Mouse (Mus musculus): ENCODE measurements around the gene Ksr2. TPM values are rescaled to one million over a fixed set of nuclear protein-coding genes. Genes with fewer than 3 reads are reported as not detected.

Ksr2 gene
- polyA plus RNA-seq, 1 experiment from 2014 or later: 7.5 TPM

DNA sequence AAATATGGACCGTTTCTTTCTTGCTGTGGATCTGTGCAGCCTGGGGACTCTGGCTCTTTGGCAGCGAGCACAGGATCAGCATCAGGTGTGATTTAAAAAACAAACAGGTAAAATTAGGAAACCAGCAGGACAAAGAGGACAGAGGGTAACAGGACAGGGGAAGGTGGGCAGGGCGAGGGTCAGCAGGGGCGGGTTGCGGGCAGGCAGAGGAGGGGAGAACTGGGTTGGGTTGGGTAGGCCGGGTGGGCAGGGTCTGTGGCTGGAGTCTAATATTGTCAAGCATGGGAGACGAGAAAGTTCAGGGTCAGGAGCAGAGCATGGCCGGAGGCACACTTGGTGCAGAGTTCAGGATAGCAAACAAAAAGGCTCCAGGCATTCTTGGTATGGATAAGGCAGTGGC lies 43.8 kb downstream of the Ksr2 start:
- no peaks in the 10 kb centered on the region for H3K36me3 ChIP-seq (ENCODE audit: control insufficient read depth, insufficient read depth)
- no peak overlapping the region for H3K9ac ChIP-seq (replicated peaks; ENCODE audit: low read depth, low read length)
- no peaks in the 10 kb centered on the region for H3K9me3 ChIP-seq (ENCODE audit: control insufficient read depth, low read length)
- 86% methylated on average over 8 of the region's 8 CpGs for WGBS
- H3K4me3 ChIP-seq (replicated peaks; ENCODE audit: low read length): no peak overlapping the region
- no peak overlapping the region for H3K4me2 ChIP-seq (ENCODE audit: low read length)
- no peaks in the 10 kb centered on the region for H3K4me1 ChIP-seq (replicated peaks; ENCODE audit: control insufficient read depth, insufficient read depth, low read length)
- ATAC-seq: no peak
- H3K27ac ChIP-seq (ENCODE audit: low read length): no peak overlapping the region
- no peaks in the 10 kb centered on the region for H3K27me3 ChIP-seq (replicated peaks; ENCODE audit: control insufficient read depth, insufficient read depth, low read length)

DNA sequence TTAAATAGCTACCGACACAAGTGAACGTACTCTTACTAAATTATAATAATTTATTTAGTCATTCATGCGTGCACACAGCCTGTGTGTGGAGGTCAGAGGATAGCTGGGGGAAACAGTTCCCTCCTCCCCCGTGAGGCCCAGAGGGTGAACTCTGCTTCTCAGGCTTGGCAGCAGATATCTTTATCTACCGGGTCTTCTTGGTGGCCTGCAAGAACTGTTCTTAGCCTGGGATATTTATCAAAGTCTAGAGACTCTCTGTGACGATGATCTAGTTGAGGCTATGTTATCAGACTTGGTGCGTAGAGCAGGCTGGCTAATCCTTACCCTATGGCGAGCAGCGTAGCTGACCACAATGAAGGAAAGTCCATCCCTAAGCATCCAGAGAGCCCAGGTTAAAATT lies 45.1 kb downstream of the Ksr2 start:
- no peak for ATAC-seq
- H3K27ac ChIP-seq (ENCODE audit: low read length): no peak overlapping the region
- H3K9me3 ChIP-seq (ENCODE audit: control insufficient read depth, low read length): no peaks in the 10 kb centered on the region
- H3K4me1 ChIP-seq (replicated peaks; ENCODE audit: control insufficient read depth, insufficient read depth, low read length): no peaks in the 10 kb centered on the region
- H3K9ac ChIP-seq (replicated peaks; ENCODE audit: low read depth, low read length): no peak overlapping the region
- H3K27me3 ChIP-seq (replicated peaks; ENCODE audit: control insufficient read depth, insufficient read depth, low read length): no peaks in the 10 kb centered on the region
- no peak overlapping the region for H3K4me2 ChIP-seq (ENCODE audit: low read length)
- no peaks in the 10 kb centered on the region for H3K36me3 ChIP-seq (ENCODE audit: control insufficient read depth, insufficient read depth)
- WGBS: 87% methylated on average over 9 of the region's 9 CpGs
- no peak overlapping the region for H3K4me3 ChIP-seq (replicated peaks; ENCODE audit: low read length)

DNA sequence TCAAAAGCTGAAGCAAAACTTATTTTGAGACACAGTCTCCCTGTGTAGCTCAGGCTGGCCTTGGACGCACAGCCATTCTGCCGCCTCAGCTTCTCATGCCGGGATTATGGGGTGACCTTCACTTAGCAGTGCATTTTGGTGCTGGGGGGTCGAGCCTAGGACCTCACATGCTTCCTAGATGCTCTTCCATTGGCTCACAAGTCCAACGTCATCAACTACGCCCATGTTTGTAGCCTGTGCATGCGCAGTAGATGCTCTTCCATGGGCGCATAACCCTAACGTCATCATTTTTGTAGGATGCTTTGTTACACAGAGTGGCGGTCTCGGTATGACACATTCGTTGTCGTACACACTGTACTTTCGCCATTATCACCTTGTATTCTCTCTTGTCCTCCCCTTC lies 46.5 kb downstream of the Ksr2 start:
- Histone ChIP-seq H3K9ac (replicated peaks; ENCODE audit: low read depth, low read length) (no peak overlapping the region), H3K4me2 (ENCODE audit: low read length) (no peak overlapping the region), H3K27me3 (replicated peaks; ENCODE audit: control insufficient read depth, insufficient read depth, low read length) (no peaks in the 10 kb centered on the region), H3K27ac (ENCODE audit: low read length) (no peak overlapping the region), H3K9me3 (ENCODE audit: control insufficient read depth, low read length) (no peaks in the 10 kb centered on the region), H3K36me3 (ENCODE audit: control insufficient read depth, insufficient read depth) (no peaks in the 10 kb centered on the region), H3K4me3 (replicated peaks; ENCODE audit: low read length) (no peak overlapping the region), H3K4me1 (replicated peaks; ENCODE audit: control insufficient read depth, insufficient read depth, low read length) (no peaks in the 10 kb centered on the region)
- WGBS: 92% methylated on average over 14 of the region's 14 CpGs
- ATAC-seq: no peak

DNA sequence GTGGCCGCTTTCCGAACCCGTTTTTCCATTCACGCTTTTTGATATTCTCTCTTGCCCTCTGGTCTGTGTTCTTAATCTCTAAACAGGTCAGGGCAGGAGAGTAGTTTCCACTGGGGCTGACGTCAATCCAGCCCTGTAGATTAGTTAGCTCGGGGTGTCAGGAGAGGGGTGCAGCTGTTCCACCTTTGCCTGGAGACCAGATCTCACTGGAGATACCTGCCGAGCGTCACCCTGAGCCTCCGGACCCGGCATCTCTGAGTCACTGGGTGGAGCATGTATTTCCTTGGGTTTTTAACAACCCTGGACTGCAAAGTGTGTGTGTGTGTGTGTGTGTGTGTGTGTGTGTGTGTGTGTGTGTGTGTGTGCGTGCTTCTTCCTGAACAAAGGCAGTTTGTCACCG lies 53.3 kb downstream of the Ksr2 start:
- Histone ChIP-seq H3K4me2 (ENCODE audit: low read length) (no peak overlapping the region), H3K9me3 (ENCODE audit: control insufficient read depth, low read length) (no peaks in the 10 kb centered on the region), H3K27me3 (replicated peaks; ENCODE audit: control insufficient read depth, insufficient read depth, low read length) (no peaks in the 10 kb centered on the region), H3K36me3 (ENCODE audit: control insufficient read depth, insufficient read depth) (no peaks in the 10 kb centered on the region), H3K9ac (replicated peaks; ENCODE audit: low read depth, low read length) (no peak overlapping the region), H3K4me3 (replicated peaks; ENCODE audit: low read length) (no peak overlapping the region), H3K27ac (ENCODE audit: low read length) (no peak overlapping the region), H3K4me1 (replicated peaks; ENCODE audit: control insufficient read depth, insufficient read depth, low read length) (no peaks in the 10 kb centered on the region)
- no peak for ATAC-seq
- WGBS: 85% methylated on average over 12 of the region's 12 CpGs

DNA sequence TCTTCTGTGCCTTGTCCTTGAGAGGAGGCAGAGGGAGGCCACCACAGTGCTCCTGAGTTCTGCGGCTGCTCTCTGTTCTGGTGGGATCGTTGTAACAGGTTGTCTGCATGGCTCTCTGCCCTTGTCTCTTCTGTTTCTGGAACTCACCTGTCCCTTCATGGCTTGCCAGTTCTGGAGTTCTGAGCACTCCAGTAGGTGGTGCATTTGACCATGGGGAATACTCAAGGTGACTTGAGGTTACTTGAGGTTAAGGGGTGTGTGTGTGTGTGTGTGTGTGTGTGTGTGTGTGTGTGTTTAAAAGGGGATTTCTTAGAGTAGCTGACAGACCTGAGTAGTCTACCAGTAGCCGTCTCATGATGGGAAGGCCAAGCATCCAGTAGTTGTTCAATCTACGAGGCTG lies 55.2 kb downstream of the Ksr2 start:
- whole genome bisulfite sequencing: 88% methylated on average over 4 of the region's 4 CpGs
- no peak for ATAC-seq
- no peaks in the 10 kb centered on the region for H3K27me3 ChIP-seq (replicated peaks; ENCODE audit: control insufficient read depth, insufficient read depth, low read length)
- no peak overlapping the region for H3K27ac ChIP-seq (ENCODE audit: low read length)
- no peak overlapping the region for H3K4me2 ChIP-seq (ENCODE audit: low read length)
- H3K9ac ChIP-seq (replicated peaks; ENCODE audit: low read depth, low read length): no peak overlapping the region
- H3K36me3 ChIP-seq (ENCODE audit: control insufficient read depth, insufficient read depth): no peaks in the 10 kb centered on the region
- H3K4me1 ChIP-seq (replicated peaks; ENCODE audit: control insufficient read depth, insufficient read depth, low read length): no peaks in the 10 kb centered on the region
- no peak overlapping the region for H3K4me3 ChIP-seq (replicated peaks; ENCODE audit: low read length)
- H3K9me3 ChIP-seq (ENCODE audit: control insufficient read depth, low read length): no peaks in the 10 kb centered on the region

DNA sequence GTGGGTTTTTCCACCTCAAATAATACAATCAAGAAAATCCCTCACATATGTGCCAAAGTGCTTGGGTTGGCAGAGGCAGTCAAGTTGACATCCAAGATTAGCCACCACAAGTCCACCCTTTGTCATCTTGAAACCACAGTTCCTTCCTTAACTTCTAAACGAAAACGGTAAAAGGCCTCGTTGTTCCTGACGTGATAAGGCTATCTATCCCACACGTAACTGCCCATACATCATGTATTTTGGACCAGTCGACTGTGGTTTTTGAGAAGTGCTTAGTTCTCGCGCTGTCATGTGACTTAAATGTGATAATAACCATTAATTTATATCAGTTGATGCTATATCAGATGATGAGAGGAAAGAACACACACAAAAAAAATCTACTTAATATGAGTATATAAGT lies 55.8 kb downstream of the Ksr2 start:
- WGBS: 93% methylated on average over 8 of the region's 8 CpGs

DNA sequence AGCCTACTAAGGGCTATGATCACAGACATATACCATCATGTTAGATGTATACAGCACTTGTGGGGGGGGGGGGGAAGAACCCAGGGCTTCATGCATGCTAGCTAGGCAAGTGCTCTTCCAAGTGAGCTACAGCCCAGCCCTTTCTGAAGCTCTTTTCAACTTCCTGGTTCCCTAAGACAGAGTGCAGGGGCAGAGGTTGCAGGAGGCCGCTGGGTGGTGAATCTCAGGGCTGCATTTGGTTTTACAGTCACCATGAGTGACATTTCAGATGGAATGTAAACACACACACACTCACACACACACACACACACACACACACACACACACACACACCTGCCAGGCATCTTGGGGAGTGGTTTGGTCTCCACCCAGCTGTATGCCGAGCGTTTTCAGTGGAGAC lies 67.4 kb downstream of the Ksr2 start:
- H3K27me3 ChIP-seq (replicated peaks; ENCODE audit: control insufficient read depth, insufficient read depth, low read length): no peaks in the 10 kb centered on the region
- H3K4me2 ChIP-seq (ENCODE audit: low read length): no peak overlapping the region
- H3K36me3 ChIP-seq (ENCODE audit: control insufficient read depth, insufficient read depth): no peaks in the 10 kb centered on the region
- H3K27ac ChIP-seq (ENCODE audit: low read length): no peak overlapping the region
- WGBS: 74% methylated on average over 3 of the region's 3 CpGs
- H3K9me3 ChIP-seq (ENCODE audit: control insufficient read depth, low read length): no peaks in the 10 kb centered on the region
- no peak for ATAC-seq
- no peak overlapping the region for H3K9ac ChIP-seq (replicated peaks; ENCODE audit: low read depth, low read length)
- H3K4me3 ChIP-seq (replicated peaks; ENCODE audit: low read length): no peak overlapping the region
- no peaks in the 10 kb centered on the region for H3K4me1 ChIP-seq (replicated peaks; ENCODE audit: control insufficient read depth, insufficient read depth, low read length)

More for the DNA sequence above, 55.8 kb downstream of the Ksr2 start:
- H3K36me3 ChIP-seq (ENCODE audit: control insufficient read depth, insufficient read depth): no peaks in the 10 kb centered on the region
- no peak for ATAC-seq
- H3K4me1 ChIP-seq (replicated peaks; ENCODE audit: control insufficient read depth, insufficient read depth, low read length): no peaks in the 10 kb centered on the region
- no peak overlapping the region for H3K4me3 ChIP-seq (replicated peaks; ENCODE audit: low read length)
- H3K27me3 ChIP-seq (replicated peaks; ENCODE audit: control insufficient read depth, insufficient read depth, low read length): no peaks in the 10 kb centered on the region
- H3K9ac ChIP-seq (replicated peaks; ENCODE audit: low read depth, low read length): no peak overlapping the region
- no peak overlapping the region for H3K27ac ChIP-seq (ENCODE audit: low read length)
- no peak overlapping the region for H3K4me2 ChIP-seq (ENCODE audit: low read length)
- H3K9me3 ChIP-seq (ENCODE audit: control insufficient read depth, low read length): no peaks in the 10 kb centered on the region

DNA sequence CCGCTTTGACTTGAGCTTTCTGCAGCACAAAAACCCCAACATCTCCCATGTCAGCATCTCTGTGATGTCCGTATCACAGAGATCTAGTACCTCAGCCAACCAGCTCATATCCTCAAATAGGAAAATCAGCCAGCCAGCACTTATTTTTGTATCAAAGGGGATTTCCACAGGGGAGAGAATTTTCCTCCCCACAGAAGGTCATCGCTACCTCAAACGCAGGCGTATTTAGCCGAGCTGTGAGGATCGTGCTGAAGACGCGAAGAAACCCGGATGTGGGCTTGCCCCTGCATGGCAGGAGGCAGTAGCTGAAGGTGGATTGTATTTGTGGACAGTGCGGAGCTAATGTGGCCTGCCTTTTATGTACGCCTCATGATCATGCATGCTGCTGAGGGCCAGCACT lies 67.8 kb downstream of the Ksr2 start:
- H3K9me3 ChIP-seq (ENCODE audit: control insufficient read depth, low read length): no peaks in the 10 kb centered on the region
- H3K27ac ChIP-seq (ENCODE audit: low read length): no peak overlapping the region
- ATAC-seq: no peak
- 76% methylated on average over 12 of the region's 12 CpGs for WGBS
- no peak overlapping the region for H3K4me2 ChIP-seq (ENCODE audit: low read length)
- H3K36me3 ChIP-seq (ENCODE audit: control insufficient read depth, insufficient read depth): no peaks in the 10 kb centered on the region
- no peak overlapping the region for H3K9ac ChIP-seq (replicated peaks; ENCODE audit: low read depth, low read length)
- no peaks in the 10 kb centered on the region for H3K27me3 ChIP-seq (replicated peaks; ENCODE audit: control insufficient read depth, insufficient read depth, low read length)
- H3K4me3 ChIP-seq (replicated peaks; ENCODE audit: low read length): no peak overlapping the region
- no peaks in the 10 kb centered on the region for H3K4me1 ChIP-seq (replicated peaks; ENCODE audit: control insufficient read depth, insufficient read depth, low read length)

DNA sequence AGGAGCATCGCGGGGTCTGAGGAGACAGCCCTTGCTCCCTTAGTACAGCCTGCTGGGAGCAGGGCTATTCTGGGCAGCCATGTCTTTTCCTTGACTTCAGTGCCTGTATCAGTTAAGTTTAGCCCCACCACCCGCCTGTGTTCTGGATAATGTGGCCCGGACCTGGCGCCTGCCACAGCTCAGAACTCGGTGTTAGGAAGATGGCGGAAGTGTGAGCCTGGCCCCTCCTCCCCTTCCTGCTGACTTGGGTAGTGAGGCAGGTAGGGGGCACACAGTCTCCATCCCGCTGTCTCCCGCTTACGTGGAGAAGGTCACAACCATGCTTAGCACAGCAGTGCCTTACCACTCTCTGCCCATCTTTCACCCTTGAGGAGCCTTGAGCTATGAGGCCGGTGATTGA lies 68.2 kb downstream of the Ksr2 start:
- no peak overlapping the region for H3K27ac ChIP-seq (ENCODE audit: low read length)
- no peaks in the 10 kb centered on the region for H3K9me3 ChIP-seq (ENCODE audit: control insufficient read depth, low read length)
- H3K4me2 ChIP-seq (ENCODE audit: low read length): no peak overlapping the region
- H3K9ac ChIP-seq (replicated peaks; ENCODE audit: low read depth, low read length): no peak overlapping the region
- H3K36me3 ChIP-seq (ENCODE audit: control insufficient read depth, insufficient read depth): no peaks in the 10 kb centered on the region
- H3K4me1 ChIP-seq (replicated peaks; ENCODE audit: control insufficient read depth, insufficient read depth, low read length): no peaks in the 10 kb centered on the region
- 82% methylated on average over 11 of the region's 11 CpGs for WGBS
- no peak for ATAC-seq
- no peaks in the 10 kb centered on the region for H3K27me3 ChIP-seq (replicated peaks; ENCODE audit: control insufficient read depth, insufficient read depth, low read length)
- no peak overlapping the region for H3K4me3 ChIP-seq (replicated peaks; ENCODE audit: low read length)

DNA sequence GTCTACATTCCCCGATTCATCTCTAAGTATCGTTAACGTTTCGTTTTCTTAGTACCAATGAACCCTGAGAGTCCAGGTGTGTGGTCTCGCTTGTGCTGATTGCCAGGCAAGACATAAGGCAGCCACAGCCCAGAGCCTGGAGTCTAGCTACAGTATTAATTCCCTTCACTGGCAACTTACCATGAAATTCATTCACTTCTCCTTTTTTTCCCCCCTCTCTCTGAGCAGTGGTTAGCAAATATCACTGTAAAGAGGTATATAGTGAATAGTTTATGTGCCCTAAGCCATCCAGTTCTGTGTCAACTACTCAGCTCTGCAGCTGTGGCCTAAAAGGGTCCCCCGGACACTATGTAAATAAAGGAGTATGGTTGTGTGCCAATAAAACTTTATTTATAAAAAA lies 71.6 kb downstream of the Ksr2 start:
- H3K27ac ChIP-seq (ENCODE audit: low read length): no peak overlapping the region
- H3K27me3 ChIP-seq (replicated peaks; ENCODE audit: control insufficient read depth, insufficient read depth, low read length): no peaks in the 10 kb centered on the region
- H3K9ac ChIP-seq (replicated peaks; ENCODE audit: low read depth, low read length): no peak overlapping the region
- ATAC-seq: no peak
- H3K9me3 ChIP-seq (ENCODE audit: control insufficient read depth, low read length): no peaks in the 10 kb centered on the region
- H3K4me3 ChIP-seq (replicated peaks; ENCODE audit: low read length): no peak overlapping the region
- no peaks in the 10 kb centered on the region for H3K36me3 ChIP-seq (ENCODE audit: control insufficient read depth, insufficient read depth)
- no peaks in the 10 kb centered on the region for H3K4me1 ChIP-seq (replicated peaks; ENCODE audit: control insufficient read depth, insufficient read depth, low read length)
- WGBS: 65% methylated on average over 6 of the region's 6 CpGs
- no peak overlapping the region for H3K4me2 ChIP-seq (ENCODE audit: low read length)

All from forebrain, embryonic 16.5 days (tissue).